Mouse (Mus musculus): ENCODE data around the gene R3hdm2. TPM values are rescaled to one million over a fixed set of nuclear protein-coding genes. Genes with fewer than 3 reads are reported as not detected.

Gene R3hdm2
- polyA plus RNA-seq (2015; fragmentation: Nextera tagmentation; extraction: Ambion mirVana) = 28.1 and 29.0 TPM in 2 replicates

- Histone ChIP-seq H3K4me3 (ENCODE audit: low read length) (peak within 1 kb of the TSS; percentile 71), H3K9me3 (ENCODE audit: low read length) (no peaks in the 10 kb centered on the region), H3K36me3 (ENCODE audit: insufficient read depth, low read length) (0 out of 2 replicates have a peak, but pooled peaks cover 3% of the 10 kb centered on the region), H3K9ac (replicated peaks; ENCODE audit: low read length) (peak within 1 kb of the TSS; percentile 96), H3K4me2 (replicated peaks; ENCODE audit: low read depth, low read length) (peak within 1 kb of the TSS; percentile 59), H3K27me3 (ENCODE audit: insufficient read depth, low read length) (no peaks in the 10 kb centered on the region), H3K4me1 (ENCODE audit: insufficient read depth, low read length) (peaks cover 13% of the 10 kb centered on the region), H3K27ac (ENCODE audit: low read length) (peak within 1 kb of the TSS; percentile 98)
- peak; percentile 98 for ATAC-seq (ENCODE audit: low FRiP score, low TSS enrichment)
- WGBS = 0% methylated on average over 33 of the region's 53 CpGs
These were observed at the start of gene R3hdm2 for GRCm38 (mm10) chr10:127380251-127380691. R3hdm2 (plus strand) TSS chr10:127380327.

- H3K4me2 ChIP-seq (replicated peaks; ENCODE audit: low read depth, low read length) = peak overlapping the region; percentile 17
- no peaks in the 10 kb centered on the region for H3K9me3 ChIP-seq (ENCODE audit: low read length)
- no peak overlapping the region for H3K9ac ChIP-seq (replicated peaks; ENCODE audit: low read length)
- H3K4me3 ChIP-seq (ENCODE audit: low read length) = peak overlapping the region; percentile 12
- WGBS = 35% methylated on average over 29 of the region's 31 CpGs
- H3K27me3 ChIP-seq (ENCODE audit: insufficient read depth, low read length) = peaks cover 19% of the 10 kb centered on the region
- peaks cover 37% of the 10 kb centered on the region for H3K36me3 ChIP-seq (ENCODE audit: insufficient read depth, low read length)
- ATAC-seq (ENCODE audit: low FRiP score, low TSS enrichment) = no peak
- H3K4me1 ChIP-seq (ENCODE audit: insufficient read depth, low read length) = no peaks in the 10 kb centered on the region
- H3K27ac ChIP-seq (ENCODE audit: low read length) = no peak overlapping the region
These were observed 47.8 kb upstream of the R3hdm2 start for GRCm38 (mm10) chr10:127332211-127332874.

- no peaks in the 10 kb centered on the region for H3K4me1 ChIP-seq (ENCODE audit: insufficient read depth, low read length)
- H3K4me2 ChIP-seq (replicated peaks; ENCODE audit: low read depth, low read length) = no peak overlapping the region
- no peak overlapping the region for H3K27ac ChIP-seq (ENCODE audit: low read length)
- H3K9ac ChIP-seq (replicated peaks; ENCODE audit: low read length) = no peak overlapping the region
- H3K36me3 ChIP-seq (ENCODE audit: insufficient read depth, low read length) = peaks cover 37% of the 10 kb centered on the region
- H3K4me3 ChIP-seq (ENCODE audit: low read length) = no peak overlapping the region
- peaks cover 11% of the 10 kb centered on the region for H3K27me3 ChIP-seq (ENCODE audit: insufficient read depth, low read length)
- 72% methylated on average over 5 of the region's 5 CpGs for WGBS
- ATAC-seq (ENCODE audit: low FRiP score, low TSS enrichment) = no peak
- H3K9me3 ChIP-seq (ENCODE audit: low read length) = no peaks in the 10 kb centered on the region
These were observed 47.0 kb upstream of the R3hdm2 start for GRCm38 (mm10) chr10:127333152-127333551.

- no peak for ATAC-seq (ENCODE audit: low FRiP score, low TSS enrichment)
- H3K36me3 ChIP-seq (ENCODE audit: insufficient read depth, low read length) = peaks cover 35% of the 10 kb centered on the region
- H3K4me1 ChIP-seq (ENCODE audit: insufficient read depth, low read length) = peaks cover 10% of the 10 kb centered on the region
- WGBS = 68% methylated on average over 1 of the region's 1 CpGs
- no peak overlapping the region for H3K27ac ChIP-seq (ENCODE audit: low read length)
- no peaks in the 10 kb centered on the region for H3K9me3 ChIP-seq (ENCODE audit: low read length)
- H3K4me3 ChIP-seq (ENCODE audit: low read length) = no peak overlapping the region
- no peaks in the 10 kb centered on the region; the same call in 1 of the 2 replicates for H3K27me3 ChIP-seq (ENCODE audit: insufficient read depth, low read length)
- no peak overlapping the region for H3K9ac ChIP-seq (replicated peaks; ENCODE audit: low read length)
- H3K4me2 ChIP-seq (replicated peaks; ENCODE audit: low read depth, low read length) = no peak overlapping the region
These were observed 44.9 kb upstream of the R3hdm2 start for GRCm38 (mm10) chr10:127335271-127335670.

GRCm38 (mm10) chr10:127336952-127337351 is 43.2 kb upstream of the R3hdm2 start:
- peaks cover 24% of the 10 kb centered on the region for H3K36me3 ChIP-seq (ENCODE audit: insufficient read depth, low read length)
- H3K4me1 ChIP-seq (ENCODE audit: insufficient read depth, low read length) = peaks cover 19% of the 10 kb centered on the region
- no peaks in the 10 kb centered on the region; the same call in 1 of the 2 replicates for H3K27me3 ChIP-seq (ENCODE audit: insufficient read depth, low read length)
- no peaks in the 10 kb centered on the region for H3K9me3 ChIP-seq (ENCODE audit: low read length)
- H3K27ac ChIP-seq (ENCODE audit: low read length) = no peak overlapping the region
- ATAC-seq (ENCODE audit: low FRiP score, low TSS enrichment) = no peak
- no peak overlapping the region for H3K4me3 ChIP-seq (ENCODE audit: low read length)
- no peak overlapping the region for H3K4me2 ChIP-seq (replicated peaks; ENCODE audit: low read depth, low read length)
- 63% methylated on average over 5 of the region's 5 CpGs for WGBS
- H3K9ac ChIP-seq (replicated peaks; ENCODE audit: low read length) = no peak overlapping the region

GRCm38 (mm10) chr10:127337536-127338099 is 42.5 kb upstream of the R3hdm2 start:
- no peak overlapping the region for H3K4me3 ChIP-seq (ENCODE audit: low read length)
- no peak overlapping the region for H3K4me2 ChIP-seq (replicated peaks; ENCODE audit: low read depth, low read length)
- H3K36me3 ChIP-seq (ENCODE audit: insufficient read depth, low read length) = peaks cover 19% of the 10 kb centered on the region
- no peaks in the 10 kb centered on the region for H3K9me3 ChIP-seq (ENCODE audit: low read length)
- 85% methylated on average over 6 of the region's 6 CpGs for WGBS
- ATAC-seq (ENCODE audit: low FRiP score, low TSS enrichment) = no peak
- H3K9ac ChIP-seq (replicated peaks; ENCODE audit: low read length) = no peak overlapping the region
- H3K27ac ChIP-seq (ENCODE audit: low read length) = no peak overlapping the region
- peaks cover 26% of the 10 kb centered on the region for H3K4me1 ChIP-seq (ENCODE audit: insufficient read depth, low read length)
- no peaks in the 10 kb centered on the region; the same call in 1 of the 2 replicates for H3K27me3 ChIP-seq (ENCODE audit: insufficient read depth, low read length)

GRCm38 (mm10) chr10:127338930-127339682 is 41.0 kb upstream of the R3hdm2 start:
- WGBS = under 1% methylated on average over 31 of the region's 31 CpGs
- H3K27ac ChIP-seq (ENCODE audit: low read length) = peak overlapping the region; percentile 94
- no peaks in the 10 kb centered on the region; the same call in 1 of the 2 replicates for H3K27me3 ChIP-seq (ENCODE audit: insufficient read depth, low read length)
- peak; percentile 78 for ATAC-seq (ENCODE audit: low FRiP score, low TSS enrichment)
- H3K4me1 ChIP-seq (ENCODE audit: insufficient read depth, low read length) = peaks cover 26% of the 10 kb centered on the region
- H3K9ac ChIP-seq (replicated peaks; ENCODE audit: low read length) = peak overlapping the region; percentile 71
- H3K4me3 ChIP-seq (ENCODE audit: low read length) = peak overlapping the region; percentile 62
- H3K36me3 ChIP-seq (ENCODE audit: insufficient read depth, low read length) = peaks cover 18% of the 10 kb centered on the region
- no peaks in the 10 kb centered on the region for H3K9me3 ChIP-seq (ENCODE audit: low read length)
- peak overlapping the region; percentile 99 for H3K4me2 ChIP-seq (replicated peaks; ENCODE audit: low read depth, low read length)

- Histone ChIP-seq H3K4me3 (ENCODE audit: low read length) (peak overlapping the region; percentile 62), H3K27ac (ENCODE audit: low read length) (peak overlapping the region; percentile 94), H3K4me2 (replicated peaks; ENCODE audit: low read depth, low read length) (peak overlapping the region; percentile 99), H3K9ac (replicated peaks; ENCODE audit: low read length) (peak overlapping the region; percentile 71), H3K36me3 (ENCODE audit: insufficient read depth, low read length) (peaks cover 14% of the 10 kb centered on the region), H3K9me3 (ENCODE audit: low read length) (no peaks in the 10 kb centered on the region), H3K27me3 (ENCODE audit: insufficient read depth, low read length) (no peaks in the 10 kb centered on the region; the same call in 1 of the 2 replicates), H3K4me1 (ENCODE audit: insufficient read depth, low read length) (peaks cover 26% of the 10 kb centered on the region)
- WGBS = 1% methylated on average over 40 of the region's 42 CpGs
- ATAC-seq (ENCODE audit: low FRiP score, low TSS enrichment) = peak; percentile 26
These were observed 40.2 kb upstream of the R3hdm2 start for GRCm38 (mm10) chr10:127339683-127340576.
